Mouse (Mus musculus) heart, adult 2 months (tissue): ENCODE measurements around the gene Nemp1.
A peak's percentile ranks its signal among the peaks of the same experiment; 100 is the strongest.

Experiments
- CTCF ChIP-seq: fragments of 200-600 bp; IDR thresholded peaks from 2 replicates; pipeline ENCODE4 v1.8.1; 2022; ENCODE audit warnings: antibody characterized with exemption, mild to moderate bottlenecking, moderate library complexity
- EP300 ChIP-seq: fragments of 200-500 bp; IDR thresholded peaks from 2 replicates; pipeline ENCODE4 v1.6.1; 2011; ENCODE audit warnings: low read depth, low read length, control low read depth; ENCODE audit not compliant: insufficient read depth
- POLR2A ChIP-seq: fragments of 200-500 bp; IDR thresholded peaks from 2 replicates; pipeline ENCODE4 v1.6.1; 2011; ENCODE audit warnings: mild to moderate bottlenecking, low read depth, low read length, control low read depth; ENCODE audit not compliant: insufficient read depth

- TF ChIP-seq POLR2A (peak; percentile 82), EP300 (peak; percentile 38; the same call in 1 of the 2 replicates), CTCF (no peak)
Observed at GRCm38 (mm10) chr10:127667269-127668092, 780 bp downstream of the Nemp1 start.
